Mouse (Mus musculus): ENCODE data around the gene Ptprn2. TPM values are rescaled to one million over a fixed set of nuclear protein-coding genes. Genes with fewer than 3 reads are reported as not detected.

The Ptprn2 gene
- total RNA-seq, 2 experiments from 2014 or later: not detected

Other genes starting within 250 kb of the Ptprn2 start
- gene Wdr60, start 222.7 kb upstream of the Ptprn2 start, total RNA-seq (2015; ENCODE audit: low replicate concordance): 5.0 and 6.8 TPM in 2 replicates
- gene Wdr60, start 222.7 kb upstream of the Ptprn2 start, total RNA-seq (2017; ENCODE audit: low replicate concordance): 1.9 and 2.6 TPM in 2 replicates
- gene Gm11027, start 210.3 kb upstream of the Ptprn2 start, total RNA-seq (2015; ENCODE audit: low replicate concordance): not detected in 2 replicates
- not detected in 2 replicates for gene Gm11027, start 210.3 kb upstream of the Ptprn2 start, total RNA-seq (2017; ENCODE audit: low replicate concordance)
- gene Esyt2, start 204.5 kb upstream of the Ptprn2 start, total RNA-seq (2015; ENCODE audit: low replicate concordance): 120 and 140 TPM in 2 replicates
- 117 and 161 TPM in 2 replicates for gene Esyt2, start 204.5 kb upstream of the Ptprn2 start, total RNA-seq (2017; ENCODE audit: low replicate concordance)
- 282 and 315 TPM in 2 replicates for gene Ncapg2, start 80.3 kb upstream of the Ptprn2 start, total RNA-seq (2015; ENCODE audit: low replicate concordance)
- gene Ncapg2, start 80.3 kb upstream of the Ptprn2 start, total RNA-seq (2017; ENCODE audit: low replicate concordance): 548 and 615 TPM in 2 replicates

Data from erythroid progenitor cell, adult 5-6 weeks (primary cell).